Mouse (Mus musculus): ENCODE data around the gene Rasa2. TPM values are rescaled to one million over a fixed set of nuclear protein-coding genes. Genes with fewer than 3 reads are reported as not detected.

The Rasa2 gene
- 7.8 and 11.3 TPM in 2 replicates for polyA plus RNA-seq (2015; fragmentation: Nextera tagmentation; extraction: Ambion mirVana)

GRCm38 (mm10) chr9:96631389-96632072 lies at the start of gene Rasa2:
TSS of gene Rasa2 (minus strand) at chr9:96631617.

GRCm38 (mm10) chr9:96524972-96525506 lies 106.4 kb downstream of the Rasa2 start, which contains the start of gene Gm28729:
TSS of gene Gm28729 (minus strand) at chr9:96525264.

Other genes starting within 250 kb of the Rasa2 start
- 221 and 232 TPM in 2 replicates for gene Rnf7, start 152.9 kb downstream of the Rasa2 start, polyA plus RNA-seq (2015; fragmentation: Nextera tagmentation; extraction: Ambion mirVana)
- not detected in 2 replicates for gene Gm28729, start 106.4 kb downstream of the Rasa2 start, polyA plus RNA-seq (2015; fragmentation: Nextera tagmentation; extraction: Ambion mirVana)
- gene Zbtb38, start 121.2 kb upstream of the Rasa2 start, polyA plus RNA-seq (2015; fragmentation: Nextera tagmentation; extraction: Ambion mirVana) = 21.9 and 32.4 TPM in 2 replicates

All from adrenal gland, postnatal 0 days (tissue).